Mouse (Mus musculus) layer of hippocampus, adult 18-20 months (tissue): ENCODE measurements around the gene Upk2. TPM values are rescaled to one million over a fixed set of nuclear protein-coding genes. Genes with fewer than 3 reads are reported as not detected.

Experiments
- DNase-seq, 2 experiments: peaks; one replicate each; pipeline ENCODE4 v3.0.0; 2022; ENCODE audit warnings: low spot score in 2 of 2
- long read RNA-seq: library from polyadenylated mRNA; stranded (forward); transcript quantifications from one replicate; pipeline ENCODE4 v2.0.0, GENCODE M21; 2021
- total RNA-seq, 2 experiments: library from RNA; stranded (reverse); gene quantifications; 2 replicates each; pipeline ENCODE4 v1.2.3; 2021

The Upk2 gene
- not detected for total RNA-seq
- long read RNA-seq = 0 reads

DNA sequence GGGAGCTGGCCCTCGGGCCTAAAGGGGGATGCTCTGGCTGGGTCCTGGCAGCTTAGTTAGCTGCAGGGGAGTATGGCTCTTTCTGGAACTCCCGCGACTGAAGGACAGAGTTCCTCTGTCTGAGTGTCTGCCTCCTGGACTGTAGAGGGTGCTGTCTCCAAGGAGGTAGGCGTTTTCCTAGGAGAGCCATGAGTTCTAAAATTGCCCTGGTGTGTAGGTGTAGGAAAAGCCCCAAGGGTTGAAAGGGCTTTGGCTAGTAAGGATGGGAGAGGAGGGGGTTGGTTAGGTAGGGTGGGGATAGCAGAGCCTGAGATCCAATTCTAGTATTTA, at the start of gene Upk2:
Gene Upk2, minus strand, starts transcription at position 86 of the 330 bp plus-strand sequence.
- DNase-seq = no peak

- peak in 1 of 2 experiments; percentile 89 for DNase-seq
Measured at GRCm38 (mm10) chr9:44502006-44502405, 47.2 kb upstream of the Upk2 start.

DNA sequence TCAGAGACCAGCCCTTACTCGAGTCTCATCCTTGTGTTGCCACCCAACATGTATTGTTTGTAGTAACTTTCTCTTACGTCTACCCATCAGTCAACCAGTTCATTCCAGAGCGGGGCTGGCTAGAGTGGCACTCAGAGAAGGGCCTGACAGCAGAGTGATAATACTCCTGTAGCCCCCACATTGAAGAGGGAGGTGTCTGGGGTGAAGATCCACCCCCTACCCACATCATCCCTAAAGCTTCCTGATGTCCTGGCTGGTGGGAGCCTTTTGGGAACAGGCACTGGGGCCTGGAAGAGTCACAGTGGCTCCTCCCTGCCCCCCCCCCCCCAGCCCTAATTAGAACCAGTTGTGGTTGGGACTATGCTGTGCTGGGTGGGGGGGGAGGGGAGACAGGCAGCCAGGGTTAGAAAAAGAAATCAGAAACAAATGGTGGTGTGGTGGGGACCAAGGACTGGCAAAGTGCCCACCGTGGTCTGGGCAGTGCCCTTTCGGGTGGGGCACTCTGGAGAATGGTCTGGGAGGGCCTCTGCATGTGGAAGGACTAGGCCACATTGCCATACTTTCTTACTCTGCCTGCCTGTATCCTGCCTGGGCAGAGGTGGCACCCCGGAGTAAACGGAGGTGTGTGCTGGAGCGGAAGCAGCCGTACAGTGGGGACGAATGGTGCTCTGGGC, 46.6 kb upstream of the Upk2 start:
- no peak for DNase-seq

- no peak for DNase-seq
Measured at GRCm38 (mm10) chr9:44500638-44501175, 45.9 kb upstream of the Upk2 start.

- no peak for DNase-seq
Measured at GRCm38 (mm10) chr9:44500163-44500533, 45.4 kb upstream of the Upk2 start.

- no peak for DNase-seq
Measured at GRCm38 (mm10) chr9:44499356-44500162, 44.8 kb upstream of the Upk2 start.

DNA sequence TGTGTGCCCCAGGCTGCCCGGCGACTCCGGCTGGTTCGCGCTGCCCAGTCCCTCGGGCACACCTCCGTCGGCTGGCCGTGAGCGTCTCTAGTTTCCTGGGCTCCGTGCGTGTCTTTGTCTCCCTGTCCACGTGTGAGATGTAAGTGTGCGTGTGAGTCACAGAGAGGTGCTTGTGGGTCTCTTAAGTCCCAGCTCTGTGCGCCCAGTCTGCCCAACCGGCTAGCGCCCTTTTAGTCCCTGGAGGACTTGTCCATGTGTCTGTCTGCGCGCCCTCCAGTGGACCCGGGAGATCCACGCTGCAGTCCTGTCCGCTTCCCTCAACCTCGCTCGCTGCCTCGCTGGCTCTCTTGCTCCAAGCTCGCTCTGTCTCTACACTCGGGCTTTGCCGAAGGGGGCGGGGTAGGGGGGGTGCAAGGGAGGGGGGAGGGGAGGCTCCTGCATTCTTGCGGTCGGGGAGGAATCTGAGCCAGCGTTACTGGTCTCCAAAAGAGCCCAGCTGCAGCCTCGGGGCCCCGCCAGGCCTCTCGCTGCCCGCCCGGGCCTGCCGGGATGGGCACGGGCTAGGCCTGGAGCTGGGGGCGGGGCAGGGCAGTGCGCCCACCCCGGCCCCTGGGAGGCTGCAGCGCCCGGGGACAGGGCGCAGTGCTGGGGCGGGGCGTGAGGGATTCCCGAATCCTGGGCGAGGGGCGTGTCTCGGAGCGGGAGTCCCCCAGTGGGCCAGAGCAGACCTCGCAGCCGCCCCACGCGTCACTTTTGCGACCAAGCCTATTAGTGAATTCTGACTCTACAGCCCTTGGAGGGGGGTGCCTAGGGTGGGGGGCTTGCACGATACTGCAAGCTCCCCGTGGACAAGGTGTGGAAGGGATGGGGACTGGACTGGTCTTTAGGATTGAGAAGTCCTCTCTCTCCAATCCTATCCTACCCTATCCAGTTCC, 43.9 kb upstream of the Upk2 start:
- DNase-seq = no peak

DNA sequence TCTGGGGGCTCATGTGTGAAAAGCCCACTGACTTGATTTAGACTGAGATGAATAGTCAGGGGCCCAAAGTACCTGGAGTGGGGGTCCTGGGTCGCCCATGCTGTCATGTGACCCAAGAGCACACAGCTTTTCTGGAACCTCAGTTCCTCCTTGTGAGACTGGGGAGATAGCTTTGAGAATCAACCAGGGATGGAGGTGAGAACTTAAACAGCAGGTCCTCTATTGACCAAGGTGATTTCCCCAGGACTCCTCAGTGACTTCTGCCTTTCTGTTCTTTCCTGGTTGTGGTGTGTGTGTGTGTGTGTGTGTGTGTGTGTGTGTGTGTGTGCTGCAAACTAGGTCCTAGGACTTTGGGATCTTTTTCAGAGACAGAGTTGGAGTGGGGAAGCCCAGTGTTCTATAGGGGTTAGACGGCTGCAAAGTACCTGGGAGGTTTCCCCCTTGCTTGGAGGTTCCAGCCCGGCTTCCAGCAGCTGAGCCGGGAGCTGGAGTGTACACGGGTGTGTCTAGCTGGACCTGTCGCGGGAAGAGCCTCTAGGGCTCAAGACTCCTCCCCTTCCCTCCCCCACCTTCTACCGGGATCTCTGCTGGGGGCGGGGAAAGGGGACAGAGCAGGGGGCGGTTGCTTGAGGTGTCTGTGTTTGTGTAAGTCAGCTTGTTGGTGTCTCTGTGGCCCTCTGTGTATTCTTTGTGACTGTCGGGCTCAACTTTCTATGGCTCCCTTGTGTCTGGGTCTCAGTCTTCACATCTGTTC, 43.0 kb upstream of the Upk2 start:
- no peak for DNase-seq

DNA sequence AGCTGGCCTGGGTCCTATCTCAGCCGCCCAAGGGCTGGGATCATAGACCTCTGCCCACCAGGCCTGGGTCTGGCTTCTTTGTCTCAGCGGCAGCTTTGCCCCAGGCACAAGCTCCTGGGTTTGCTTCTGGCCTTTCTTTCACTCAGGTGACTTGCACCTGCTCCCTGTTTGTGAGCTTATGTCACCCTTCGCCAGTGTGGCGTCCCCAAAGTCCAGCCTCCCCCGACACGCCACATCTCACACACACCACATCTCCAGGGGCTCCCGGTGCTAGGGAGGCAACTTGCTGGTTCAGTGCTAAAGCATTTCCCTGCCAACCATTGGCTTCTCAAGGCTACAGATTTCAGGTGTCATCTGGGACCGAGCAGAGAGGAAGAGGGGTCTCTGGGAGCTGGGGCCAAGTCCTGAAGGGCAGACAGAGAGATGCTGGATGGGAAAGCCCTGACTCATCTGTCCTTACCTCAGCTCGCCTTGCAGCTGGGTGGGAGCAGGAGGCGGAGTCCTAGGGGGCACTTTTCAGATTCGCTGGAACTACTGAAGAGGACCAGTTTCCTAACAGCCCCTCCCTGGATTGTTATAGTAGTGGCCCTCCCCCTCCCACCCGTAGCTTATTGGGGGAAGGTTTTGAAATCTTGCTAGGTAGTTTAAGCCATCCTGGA, 42.2 kb upstream of the Upk2 start:
- DNase-seq = no peak

- no peak for DNase-seq
Measured at GRCm38 (mm10) chr9:44495810-44496344, 41.1 kb upstream of the Upk2 start.

DNA sequence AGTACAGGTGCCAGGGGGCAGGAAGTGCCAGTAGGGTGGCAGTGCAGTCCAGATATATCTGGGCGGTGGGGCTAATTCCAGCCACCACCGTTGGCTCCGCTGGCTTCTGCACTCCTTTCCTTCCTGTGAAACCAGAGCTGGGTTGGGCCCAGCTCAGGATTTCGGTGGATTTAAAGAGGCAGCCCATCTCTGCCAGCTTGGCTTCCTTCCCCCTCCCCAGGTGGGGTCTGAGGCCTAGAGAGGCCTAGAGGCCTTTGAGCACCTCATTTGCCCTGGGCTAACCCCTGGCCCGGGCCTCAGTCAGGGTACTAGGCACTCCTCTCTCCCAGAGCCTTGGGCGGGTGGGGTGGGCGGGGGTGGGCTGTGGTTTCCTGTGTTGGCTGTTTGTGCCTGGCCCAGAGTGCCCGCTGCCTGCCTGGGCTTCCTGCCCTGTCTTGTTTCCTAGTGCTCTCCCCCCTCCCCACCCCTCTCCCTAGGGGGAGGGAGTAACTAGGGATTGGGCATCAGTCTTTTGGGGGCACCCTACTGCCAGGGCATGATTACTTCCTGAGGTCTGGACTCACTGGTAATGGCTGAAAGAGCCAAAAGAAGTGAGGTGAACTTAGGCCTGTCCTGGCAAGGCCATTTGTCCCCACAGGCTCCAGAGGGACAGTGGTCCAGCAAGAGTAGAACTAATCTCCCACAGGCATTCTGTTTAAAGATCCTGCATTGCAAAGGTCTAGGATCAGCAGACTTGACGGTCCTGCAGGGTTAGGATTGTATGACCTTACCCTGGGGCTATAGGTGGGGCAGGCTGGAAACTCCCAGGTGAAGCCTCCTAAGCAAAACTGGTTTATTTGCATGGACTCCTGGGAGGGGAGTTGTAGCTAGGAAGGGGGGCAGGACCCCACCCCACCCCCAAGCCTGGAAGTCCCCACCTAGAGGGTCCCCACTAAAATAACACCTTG, 40.4 kb upstream of the Upk2 start:
- no peak for DNase-seq

GRCm38 (mm10) chr9:44494261-44494862, 39.6 kb upstream of the Upk2 start:
- no peak for DNase-seq

DNA sequence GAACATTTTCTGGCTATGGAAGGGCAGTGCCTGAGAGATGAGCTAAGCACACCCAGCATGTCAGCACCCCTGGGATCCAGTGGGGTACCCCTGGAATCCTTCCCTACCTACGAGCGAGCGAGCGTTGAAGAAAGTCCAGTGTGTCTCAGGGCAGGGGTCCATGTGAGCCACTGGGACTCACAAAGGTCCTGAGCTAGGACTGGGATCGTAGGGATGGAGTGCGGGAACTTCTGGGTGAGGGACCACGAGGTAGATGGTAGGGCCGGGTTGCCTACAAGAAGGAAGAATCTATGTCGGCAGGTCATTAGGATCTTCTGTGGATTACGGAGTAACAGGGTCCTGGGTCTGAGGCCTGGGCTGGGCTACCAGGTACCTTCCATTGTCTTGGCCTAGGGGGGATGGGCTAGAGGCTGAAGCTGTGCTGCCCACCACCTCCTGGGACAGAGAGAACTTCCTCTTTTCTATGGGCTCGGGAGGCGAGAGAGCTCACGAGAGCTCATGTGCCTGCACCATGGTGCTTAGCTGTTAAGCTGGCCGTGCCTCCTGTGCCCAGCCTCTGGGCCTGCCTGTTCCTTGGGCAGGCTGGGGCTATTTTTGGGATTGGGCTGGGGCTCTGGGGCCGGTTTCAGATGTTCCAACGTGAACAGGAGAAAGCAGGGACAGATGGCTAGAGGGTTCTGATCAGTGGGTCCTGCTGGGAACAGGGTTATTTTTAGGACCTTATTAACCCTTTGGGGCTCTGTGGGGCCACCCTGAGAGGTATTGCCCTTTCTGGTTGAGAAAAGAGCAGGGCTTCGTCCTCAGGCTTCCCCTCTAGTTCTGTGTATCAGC, 38.1 kb upstream of the Upk2 start:
- no peak for DNase-seq

DNA sequence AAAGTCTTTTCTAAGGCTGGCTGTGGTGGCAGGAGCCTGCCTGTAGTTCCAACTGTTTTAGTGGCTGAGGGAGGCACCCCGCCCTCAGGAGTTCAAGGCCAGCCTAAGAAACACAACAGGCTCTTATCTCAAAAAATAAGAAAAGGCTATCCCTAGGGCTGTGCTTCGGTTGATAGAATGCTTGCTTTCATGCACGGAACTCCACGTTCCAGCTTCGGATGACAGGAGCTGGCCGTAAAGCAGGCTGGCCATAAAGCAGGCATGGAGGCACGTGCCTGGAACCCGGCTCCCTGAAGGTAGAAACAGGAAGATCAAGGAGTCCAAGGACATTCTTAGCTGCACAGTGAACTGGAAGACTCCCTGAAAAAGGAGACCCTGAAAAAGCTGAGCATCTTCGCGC, 36.6 kb upstream of the Upk2 start:
- DNase-seq = no peak

GRCm38 (mm10) chr9:44490086-44490967, 35.6 kb upstream of the Upk2 start:
- no peak for DNase-seq

DNA sequence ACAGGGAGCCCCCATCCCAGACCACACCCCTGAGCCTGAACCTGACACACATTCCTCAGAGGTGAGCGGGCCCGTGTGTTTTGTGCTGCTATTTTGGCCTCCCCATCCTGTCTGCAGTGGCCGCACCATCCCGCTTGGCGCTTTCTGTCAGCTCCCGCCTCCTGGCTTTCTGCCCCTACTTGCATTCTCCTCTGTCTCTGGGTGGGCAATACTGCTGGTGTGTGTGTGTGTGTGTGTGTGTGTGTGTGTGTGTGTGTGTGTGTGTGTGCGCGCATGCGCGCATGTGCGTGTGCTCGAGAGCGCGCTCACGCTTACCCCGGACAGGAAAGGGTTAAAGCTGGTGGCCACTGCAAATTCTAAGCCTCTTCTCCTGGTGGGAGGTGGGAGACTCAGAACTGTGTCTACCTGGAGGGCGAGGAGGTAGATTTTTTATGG, 34.9 kb upstream of the Upk2 start:
- DNase-seq = no peak
